Mouse (Mus musculus): ENCODE data around the gene AI837181.
A peak's percentile ranks its signal among the peaks of the same experiment; 100 is the strongest.
"Not testable (repeated sequence)": the region's sequence is repeated elsewhere in the genome, so short reads cannot be mapped to it uniquely, and the experiment has no call there.

Gene AI837181

DNA sequence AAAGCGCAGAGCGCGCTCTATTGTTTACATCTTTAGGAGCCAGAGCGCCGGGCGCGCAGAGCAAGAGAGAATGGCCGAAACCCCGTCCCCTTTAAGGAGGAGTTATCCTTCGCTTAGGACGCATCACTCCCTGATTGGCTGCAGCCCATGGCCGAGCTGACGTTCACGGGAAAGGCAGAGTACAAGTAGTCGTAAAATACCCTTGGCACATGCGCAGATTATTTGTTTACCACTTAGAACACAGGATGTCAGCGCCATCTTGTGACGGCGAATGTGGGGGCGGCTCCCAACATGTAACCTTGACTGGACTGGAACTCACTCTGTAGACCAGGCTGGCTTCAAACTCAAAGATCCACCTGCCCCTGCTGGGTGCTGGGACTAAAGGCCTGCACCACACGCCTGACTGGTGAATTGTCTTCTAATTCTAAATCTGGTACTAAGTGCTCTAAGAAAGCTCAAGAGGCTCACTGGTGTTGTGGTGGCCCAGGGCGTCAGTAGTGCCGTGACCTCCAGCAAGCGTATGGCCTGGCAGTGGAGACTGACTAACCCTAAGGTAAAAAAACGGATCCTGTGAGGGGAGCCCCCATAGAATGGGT is 18.3 kb upstream of the AI837181 start:
- peak; percentile 80 for DNase-seq (ENCODE audit: low read depth, low spot score)
- H3K36me3 ChIP-seq (ENCODE audit: control insufficient read depth, insufficient read depth, low read length, poor library complexity, severe bottlenecking); H3K27me3 ChIP-seq (ENCODE audit: control insufficient read depth, insufficient read depth, low read length, poor library complexity, severe bottlenecking): not testable (repeated sequence)

DNA sequence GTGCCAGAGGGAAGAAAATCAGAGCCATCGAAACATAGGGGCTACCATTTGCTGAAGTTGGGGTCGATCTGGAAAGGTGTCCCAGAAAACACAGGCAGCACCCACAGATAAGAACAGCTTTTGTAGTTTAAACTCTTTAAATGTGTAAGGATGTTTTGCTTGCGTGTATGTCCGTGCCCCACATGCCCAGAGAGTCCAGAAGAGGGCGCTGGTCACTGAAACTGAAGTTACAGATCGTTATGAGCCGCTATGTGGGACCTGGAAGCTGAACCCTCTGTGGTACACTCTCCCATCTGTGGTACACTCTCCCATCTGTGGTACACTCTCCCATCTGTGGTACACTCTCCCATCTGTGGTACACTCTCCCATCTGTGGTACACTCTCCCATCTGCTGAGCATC is 17.8 kb upstream of the AI837181 start:
- H3K36me3 ChIP-seq (ENCODE audit: control insufficient read depth, insufficient read depth, low read length, poor library complexity, severe bottlenecking), result peaks cover 2% of the 10 kb centered on the region; the same call in 1 of the 2 replicates
- DNase-seq (ENCODE audit: low read depth, low spot score), result peak; percentile 88
- H3K27me3 ChIP-seq (ENCODE audit: control insufficient read depth, insufficient read depth, low read length, poor library complexity, severe bottlenecking), result no peaks in the 10 kb centered on the region

DNA sequence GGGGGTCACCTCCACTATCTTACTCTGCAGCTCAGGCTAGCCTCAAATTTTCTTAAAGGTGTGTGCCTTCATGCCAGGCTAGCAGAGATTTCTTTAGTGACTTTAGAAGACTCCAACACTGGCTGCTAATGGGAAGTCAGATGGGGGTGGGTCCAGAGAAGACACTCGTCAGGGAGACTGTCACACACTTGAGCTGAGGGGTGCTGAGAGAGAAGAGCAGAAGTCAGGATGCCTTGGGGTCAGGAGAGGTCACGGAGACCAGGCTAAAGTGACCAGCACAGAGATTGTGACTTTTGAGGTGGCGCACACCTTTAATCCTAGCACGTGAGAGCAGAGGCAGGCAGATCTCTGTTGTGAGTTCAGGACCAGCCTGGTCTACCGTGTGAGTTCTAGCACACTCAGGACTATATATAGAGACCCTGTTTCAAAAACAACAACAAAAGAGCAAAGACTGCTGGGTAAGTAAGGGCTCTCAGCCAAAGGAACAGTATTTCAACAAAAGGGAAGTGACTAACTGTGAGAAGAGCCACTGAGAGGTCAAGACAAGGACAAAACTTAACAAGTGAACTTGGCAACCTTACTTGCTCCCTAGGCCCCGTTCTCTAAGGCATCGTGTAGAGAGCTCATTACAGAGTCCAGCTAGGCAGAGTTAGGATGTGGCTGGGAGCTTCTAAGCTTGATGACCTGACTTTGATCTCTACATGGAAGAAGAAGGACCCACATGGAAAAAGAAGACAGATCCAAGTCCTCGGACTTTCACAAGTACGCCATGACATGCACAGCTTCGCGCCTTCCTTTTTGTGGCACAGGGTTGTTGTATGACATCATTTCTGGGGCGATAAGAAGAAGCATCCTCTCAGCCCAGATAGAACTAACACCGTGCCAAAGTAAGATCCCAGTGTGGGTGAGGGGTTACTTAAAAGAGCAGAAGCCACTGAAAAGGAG is 16.6 kb upstream of the AI837181 start:
- DNase-seq (ENCODE audit: low read depth, low spot score), result peak; percentile 39
- H3K27me3 ChIP-seq (ENCODE audit: control insufficient read depth, insufficient read depth, low read length, poor library complexity, severe bottlenecking), result no peaks in the 10 kb centered on the region

DNA sequence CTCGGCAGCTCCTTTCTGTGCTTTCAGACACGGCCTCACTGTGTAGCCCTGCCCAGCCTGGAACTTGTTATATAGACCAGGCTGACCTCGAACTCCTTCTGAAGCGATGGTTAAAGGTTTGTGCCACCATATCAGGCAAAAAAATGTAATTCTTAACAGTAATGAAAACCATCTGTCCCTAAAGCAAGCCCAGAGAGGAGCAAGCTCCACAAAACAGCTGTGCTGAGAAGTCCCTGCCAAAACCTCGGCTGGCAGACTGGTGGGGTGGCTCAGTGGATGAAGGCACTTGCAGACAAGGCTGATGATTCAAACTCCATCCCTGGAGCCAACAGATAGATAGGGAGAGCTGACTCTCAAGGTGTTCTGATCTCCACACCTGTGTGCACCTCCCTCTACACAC is 15.9 kb upstream of the AI837181 start:
- peaks cover 2% of the 10 kb centered on the region; the same call in 1 of the 2 replicates for H3K36me3 ChIP-seq (ENCODE audit: control insufficient read depth, insufficient read depth, low read length, poor library complexity, severe bottlenecking)
- DNase-seq (ENCODE audit: low read depth, low spot score), result no peak
- no peaks in the 10 kb centered on the region for H3K27me3 ChIP-seq (ENCODE audit: control insufficient read depth, insufficient read depth, low read length, poor library complexity, severe bottlenecking)

More for the DNA sequence above, 16.6 kb upstream of the AI837181 start:
- peaks cover 2% of the 10 kb centered on the region; the same call in 1 of the 2 replicates for H3K36me3 ChIP-seq (ENCODE audit: control insufficient read depth, insufficient read depth, low read length, poor library complexity, severe bottlenecking)

DNA sequence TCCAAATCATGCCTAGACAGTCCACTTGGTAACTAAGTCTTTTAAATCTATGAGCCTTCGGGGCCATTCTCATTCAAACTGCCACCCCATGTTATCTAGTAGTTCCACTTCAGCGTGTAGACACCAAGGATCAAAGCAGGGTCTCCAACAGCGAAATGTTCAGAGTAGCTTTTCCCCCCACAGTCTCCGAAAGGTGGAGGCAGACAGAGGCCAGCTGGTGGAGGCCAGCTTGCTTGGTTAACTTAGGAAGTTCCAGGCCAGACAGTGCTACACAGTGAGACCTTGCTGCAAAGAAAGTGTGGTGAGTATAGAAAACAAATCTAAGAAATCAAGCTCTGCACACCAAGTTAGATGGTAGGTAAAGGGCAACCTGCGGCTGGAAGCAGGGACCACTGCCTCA is 14.3 kb upstream of the AI837181 start:
- peaks cover 2% of the 10 kb centered on the region; the same call in 1 of the 2 replicates for H3K36me3 ChIP-seq (ENCODE audit: control insufficient read depth, insufficient read depth, low read length, poor library complexity, severe bottlenecking)
- H3K27me3 ChIP-seq (ENCODE audit: control insufficient read depth, insufficient read depth, low read length, poor library complexity, severe bottlenecking), result no peaks in the 10 kb centered on the region
- no peak for DNase-seq (ENCODE audit: low read depth, low spot score)

DNA sequence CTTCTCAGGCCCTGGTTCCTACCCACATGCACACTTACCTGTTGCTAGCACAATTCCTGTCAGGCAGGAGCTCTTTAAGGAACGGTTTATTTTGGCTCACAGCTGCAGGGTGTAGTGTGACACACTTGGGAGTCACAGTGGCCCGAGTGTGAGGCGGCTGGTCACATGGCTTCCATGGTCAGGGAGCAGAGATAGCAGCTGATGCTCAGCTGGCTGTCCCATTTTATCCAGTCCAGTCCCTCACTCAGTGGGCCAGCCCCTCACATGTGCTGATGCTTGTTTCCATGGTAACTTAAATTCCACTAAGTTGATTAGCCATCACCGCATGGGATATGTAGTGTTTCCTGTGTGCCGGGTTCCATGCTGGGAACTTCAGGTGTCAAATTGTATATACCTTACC is 13.0 kb upstream of the AI837181 start:
- H3K27me3 ChIP-seq (ENCODE audit: control insufficient read depth, insufficient read depth, low read length, poor library complexity, severe bottlenecking), result no peaks in the 10 kb centered on the region
- no peak for DNase-seq (ENCODE audit: low read depth, low spot score)
- H3K36me3 ChIP-seq (ENCODE audit: control insufficient read depth, insufficient read depth, low read length, poor library complexity, severe bottlenecking), result peaks cover 4% of the 10 kb centered on the region

DNA sequence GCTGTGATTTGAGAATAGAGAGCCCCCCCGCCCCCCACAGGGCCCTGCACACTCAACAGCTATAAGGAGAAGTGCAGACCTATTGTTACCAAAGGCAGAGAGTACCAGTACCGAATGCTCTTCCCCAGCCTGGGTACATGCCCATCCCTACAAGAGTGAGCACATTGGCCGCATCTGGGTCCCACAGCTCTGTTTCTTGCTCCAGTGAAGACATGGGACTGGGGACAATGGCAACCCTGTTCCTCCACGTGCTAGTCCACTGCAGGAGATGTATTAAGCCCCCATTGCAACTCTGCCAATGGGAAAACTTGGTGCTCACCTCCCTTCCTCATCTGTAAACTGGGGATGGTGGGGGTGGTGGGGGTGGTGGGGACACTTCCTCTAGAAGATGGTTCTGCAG is 11.1 kb upstream of the AI837181 start:
- no peak for DNase-seq (ENCODE audit: low read depth, low spot score)
- no peaks in the 10 kb centered on the region for H3K27me3 ChIP-seq (ENCODE audit: control insufficient read depth, insufficient read depth, low read length, poor library complexity, severe bottlenecking)

GRCm38 (mm10) chr19:5414534-5414957 is 10.4 kb upstream of the AI837181 start:
- peaks cover 5% of the 10 kb centered on the region; the same call in 1 of the 2 replicates for H3K36me3 ChIP-seq (ENCODE audit: control insufficient read depth, insufficient read depth, low read length, poor library complexity, severe bottlenecking)
- no peaks in the 10 kb centered on the region for H3K27me3 ChIP-seq (ENCODE audit: control insufficient read depth, insufficient read depth, low read length, poor library complexity, severe bottlenecking)
- no peak for DNase-seq (ENCODE audit: low read depth, low spot score)

More for the DNA sequence above, 11.1 kb upstream of the AI837181 start:
- H3K36me3 ChIP-seq (ENCODE audit: control insufficient read depth, insufficient read depth, low read length, poor library complexity, severe bottlenecking), result peaks cover 8% of the 10 kb centered on the region

DNA sequence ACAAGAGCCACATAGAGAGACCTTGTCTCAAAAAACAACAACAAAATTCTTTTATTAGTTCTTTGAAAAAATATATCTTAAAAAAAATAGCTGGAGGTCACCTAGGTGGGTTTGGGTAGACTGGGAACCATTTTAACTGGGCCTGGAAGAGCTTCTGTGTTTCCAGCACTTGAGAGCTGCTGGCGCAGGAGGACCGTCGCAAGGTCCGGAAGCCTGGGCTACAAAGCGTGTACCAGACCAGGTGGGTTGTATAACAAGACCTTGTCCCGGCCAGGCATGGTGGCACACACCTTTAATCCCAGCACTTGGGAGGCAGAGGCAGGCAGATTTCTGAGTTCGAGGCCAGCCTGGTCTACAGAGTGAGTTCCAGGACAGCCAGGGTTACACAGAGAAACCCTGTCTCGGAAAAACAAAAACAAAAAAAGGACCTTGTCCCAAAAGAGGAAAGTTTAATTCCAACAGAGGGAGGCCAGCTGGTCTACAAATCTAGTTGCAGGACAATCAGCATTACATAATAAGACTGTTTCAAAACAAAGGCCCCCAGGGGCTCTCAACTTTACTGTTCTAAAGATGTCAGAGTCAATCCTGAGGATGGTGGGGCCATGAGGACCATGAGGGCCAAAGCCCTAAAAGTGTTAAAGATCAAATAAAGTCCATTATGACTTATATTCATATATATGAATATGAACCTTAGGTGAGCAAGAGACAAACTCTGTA is 6.0 kb upstream of the AI837181 start:
- no peaks in the 10 kb centered on the region for H3K27me3 ChIP-seq (ENCODE audit: control insufficient read depth, insufficient read depth, low read length, poor library complexity, severe bottlenecking)

GRCm38 (mm10) chr19:5419630-5420029 is 5.3 kb upstream of the AI837181 start:
- DNase-seq (ENCODE audit: low read depth, low spot score), result no peak
- Histone ChIP-seq H3K27me3 (ENCODE audit: control insufficient read depth, insufficient read depth, low read length, poor library complexity, severe bottlenecking) (no peaks in the 10 kb centered on the region), H3K36me3 (ENCODE audit: control insufficient read depth, insufficient read depth, low read length, poor library complexity, severe bottlenecking) (peaks cover 8% of the 10 kb centered on the region)

More for the DNA sequence above, 6.0 kb upstream of the AI837181 start:
- no peak for DNase-seq (ENCODE audit: low read depth, low spot score)
- H3K36me3 ChIP-seq (ENCODE audit: control insufficient read depth, insufficient read depth, low read length, poor library complexity, severe bottlenecking), result peaks cover 8% of the 10 kb centered on the region

GRCm38 (mm10) chr19:5420579-5420978 is 4.4 kb upstream of the AI837181 start:
- Histone ChIP-seq H3K36me3 (ENCODE audit: control insufficient read depth, insufficient read depth, low read length, poor library complexity, severe bottlenecking) (peaks cover 8% of the 10 kb centered on the region), H3K27me3 (ENCODE audit: control insufficient read depth, insufficient read depth, low read length, poor library complexity, severe bottlenecking) (no peaks in the 10 kb centered on the region)
- DNase-seq (ENCODE audit: low read depth, low spot score), result no peak

GRCm38 (mm10) chr19:5421784-5422183 is 3.2 kb upstream of the AI837181 start:
- DNase-seq (ENCODE audit: low read depth, low spot score), result no peak

GRCm38 (mm10) chr19:5422267-5422666 is 2.7 kb upstream of the AI837181 start:
- no peak for DNase-seq (ENCODE audit: low read depth, low spot score)
- no peaks in the 10 kb centered on the region for H3K27me3 ChIP-seq (ENCODE audit: control insufficient read depth, insufficient read depth, low read length, poor library complexity, severe bottlenecking)
- peaks cover 6% of the 10 kb centered on the region for H3K36me3 ChIP-seq (ENCODE audit: control insufficient read depth, insufficient read depth, low read length, poor library complexity, severe bottlenecking)

More at GRCm38 (mm10) chr19:5421784-5422183, 3.2 kb upstream of the AI837181 start:
- Histone ChIP-seq H3K36me3 (ENCODE audit: control insufficient read depth, insufficient read depth, low read length, poor library complexity, severe bottlenecking) (peaks cover 6% of the 10 kb centered on the region), H3K27me3 (ENCODE audit: control insufficient read depth, insufficient read depth, low read length, poor library complexity, severe bottlenecking) (no peaks in the 10 kb centered on the region)

DNA sequence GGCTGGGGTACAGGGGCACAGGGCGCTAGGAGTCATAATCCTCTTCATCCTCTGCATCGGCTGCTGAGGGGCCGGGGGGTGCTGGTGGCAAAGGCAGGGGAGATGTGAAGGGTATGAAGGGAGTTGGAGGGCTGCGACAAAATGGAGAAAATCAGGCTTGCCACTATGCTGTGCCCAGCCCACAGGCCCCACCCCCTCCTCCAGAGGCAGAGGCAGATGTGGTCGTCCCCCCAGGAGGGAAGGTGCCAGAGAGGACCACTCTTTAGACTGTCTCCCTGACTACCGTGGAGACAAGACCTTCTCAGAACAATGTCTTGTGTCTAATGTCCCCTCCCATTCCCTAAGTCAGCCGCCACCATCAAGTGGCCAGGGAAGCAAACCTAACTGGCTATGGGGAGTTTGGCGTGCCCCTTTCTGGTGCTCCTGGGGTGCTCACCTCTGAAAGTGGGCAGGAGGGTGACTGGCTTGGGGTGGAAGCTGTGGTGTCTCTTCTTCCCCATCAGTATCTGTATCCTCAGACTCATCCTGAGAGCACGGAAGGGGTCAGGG is 2.0 kb upstream of the AI837181 start:
- peaks cover 6% of the 10 kb centered on the region for H3K36me3 ChIP-seq (ENCODE audit: control insufficient read depth, insufficient read depth, low read length, poor library complexity, severe bottlenecking)
- no peak for DNase-seq (ENCODE audit: low read depth, low spot score)
- H3K27me3 ChIP-seq (ENCODE audit: control insufficient read depth, insufficient read depth, low read length, poor library complexity, severe bottlenecking), result no peaks in the 10 kb centered on the region

All from splenic B cell, adult 2 months (primary cell).